Mouse (Mus musculus) forebrain, postnatal 0 days (tissue): Measurements from ENCODE around the gene Myh11. TPM values are rescaled to one million over a fixed set of nuclear protein-coding genes. Genes with fewer than 3 reads are reported as not detected.
A peak's percentile ranks its signal among the peaks of the same experiment; 100 is the strongest.

ENCODE experiments used
- ATAC-seq: fragments of 200-750 bp; cut with Nextera tagmentation; 2 replicates; pipeline ENCODE4 v1.8.0; 2017; ENCODE audit warnings: mild to moderate bottlenecking, moderate library complexity
- DNase-seq: peaks from one replicate; pipeline ENCODE4 v3.0.0-alpha.2; 2015
- H3K27ac ChIP-seq: fragments of 300-500 bp; sonication (generic); 2 replicates; pipeline ENCODE4 v1.5.1; 2014; ENCODE audit warnings: low read depth, mild to moderate bottlenecking, antibody characterized with exemption, low read length, moderate library complexity, mixed read lengths
- H3K27me3 ChIP-seq: fragments of 300-500 bp; sonication (generic); 2 replicates; pipeline ENCODE4 v1.6.1; 2014; ENCODE audit warnings: mild to moderate bottlenecking, low read length, mixed read lengths; ENCODE audit not compliant: insufficient read depth
- H3K36me3 ChIP-seq: fragments of 300-500 bp; sonication (generic); 2 replicates; pipeline ENCODE4 v1.6.1; 2014; ENCODE audit warnings: mild to moderate bottlenecking, moderate library complexity; ENCODE audit not compliant: insufficient read depth
- H3K4me1 ChIP-seq: fragments of 300-500 bp; sonication (generic); 2 replicates; pipeline ENCODE4 v1.6.1; 2014; ENCODE audit warnings: antibody characterized with exemption; ENCODE audit not compliant: insufficient read depth
- H3K4me2 ChIP-seq: fragments of 300-500 bp; sonication (generic); 2 replicates; pipeline ENCODE4 v1.6.1; 2014; ENCODE audit warnings: low read depth, mild to moderate bottlenecking, moderate library complexity
- H3K4me3 ChIP-seq: fragments of 300-500 bp; sonication (generic); 2 replicates; pipeline ENCODE4 v1.5.1; 2014; ENCODE audit warnings: low read depth, low read length, mixed read lengths
- H3K9ac ChIP-seq: fragments of 300-500 bp; sonication (generic); 2 replicates; pipeline ENCODE4 v1.6.1; 2014; ENCODE audit warnings: mild to moderate bottlenecking
- H3K9me3 ChIP-seq: fragments of 300-500 bp; sonication (generic); 2 replicates; pipeline ENCODE4 v1.6.1; 2016; ENCODE audit warnings: low read length
- CTCF ChIP-seq: sonication (generic); IDR thresholded peaks from 2 replicates; pipeline ENCODE4 v1.5.1; 2016; ENCODE audit warnings: antibody characterized with exemption, control low read depth, low read depth
- WGBS: fragments of 180-500 bp; shearing (Covaris S2); extraction: QIAGEN DNeasy Blood & Tissue Kit; methylation state at CpG from one replicate; pipeline ENCODE4 v1.1.7; 2014; 5-methylcytosine and 5-hydroxymethylcytosine counted together
- polyA plus RNA-seq: library from polyadenylated mRNA; unstranded; fragments of >200 nt; fragmentation: Nextera tagmentation; extraction: Ambion mirVana; gene quantifications from 2 replicates; pipeline ENCODE4 v1.2.1, GENCODE M21; 2015
- total RNA-seq: library from RNA; depleted of rRNA; stranded (reverse); fragments of >200 nt; gene quantifications from 2 replicates; pipeline ENCODE4 v1.2.3, GENCODE M21; 2014

Gene Myh11
- total and polyA plus RNA-seq, 2 experiments from 2014 or later, result 0.52 to 2.0 TPM

- no peak for TF ChIP-seq CTCF
- Histone ChIP-seq H3K27ac (no peak overlapping the region), H3K9me3 (no peaks in the 10 kb centered on the region), H3K27me3 (no peaks in the 10 kb centered on the region), H3K36me3 (no peaks in the 10 kb centered on the region), H3K4me3 (no peak overlapping the region), H3K4me1 (no peaks in the 10 kb centered on the region), H3K9ac (no peak overlapping the region), H3K4me2 (no peak overlapping the region)
- no peak for ATAC-seq
- no peak for DNase-seq
- WGBS, result 69% methylated on average over 4 of the region's 4 CpGs
Observed at GRCm38 (mm10) chr16:14272374-14272965, 18.7 kb downstream of the Myh11 start.

GRCm38 (mm10) chr16:14265203-14265920, 25.8 kb downstream of the Myh11 start:
- Histone ChIP-seq H3K36me3 (no peaks in the 10 kb centered on the region), H3K4me3 (no peak overlapping the region), H3K4me1 (no peaks in the 10 kb centered on the region), H3K4me2 (no peak overlapping the region), H3K9me3 (no peaks in the 10 kb centered on the region), H3K27ac (no peak overlapping the region), H3K9ac (no peak overlapping the region), H3K27me3 (no peaks in the 10 kb centered on the region)
- peak; percentile 51 for ATAC-seq
- peak; percentile 20 for DNase-seq
- WGBS, result 33% methylated on average over 4 of the region's 4 CpGs
- TF ChIP-seq CTCF, result no peak

GRCm38 (mm10) chr16:14264504-14264903, 26.7 kb downstream of the Myh11 start:
- Histone ChIP-seq H3K4me1 (no peaks in the 10 kb centered on the region), H3K27me3 (no peaks in the 10 kb centered on the region), H3K4me3 (no peak overlapping the region), H3K27ac (no peak overlapping the region), H3K9me3 (no peaks in the 10 kb centered on the region), H3K36me3 (no peaks in the 10 kb centered on the region), H3K4me2 (no peak overlapping the region), H3K9ac (no peak overlapping the region)
- no peak for DNase-seq
- ATAC-seq, result no peak
- no peak for TF ChIP-seq CTCF
- WGBS, result 76% methylated on average over 2 of the region's 2 CpGs

GRCm38 (mm10) chr16:14263241-14263640, 27.9 kb downstream of the Myh11 start:
- no peak overlapping the region for H3K9ac ChIP-seq
- no peak for TF ChIP-seq CTCF
- H3K9me3 ChIP-seq, result no peaks in the 10 kb centered on the region
- no peak overlapping the region for H3K27ac ChIP-seq
- no peaks in the 10 kb centered on the region for H3K27me3 ChIP-seq
- H3K36me3 ChIP-seq, result no peaks in the 10 kb centered on the region
- H3K4me1 ChIP-seq, result no peaks in the 10 kb centered on the region
- H3K4me3 ChIP-seq, result no peak overlapping the region
- no peak for DNase-seq
- 87% methylated on average over 6 of the region's 6 CpGs for WGBS
- ATAC-seq, result no peak
- no peak overlapping the region for H3K4me2 ChIP-seq

GRCm38 (mm10) chr16:14262410-14262809, 28.8 kb downstream of the Myh11 start:
- Histone ChIP-seq H3K27me3 (no peaks in the 10 kb centered on the region), H3K27ac (no peak overlapping the region), H3K36me3 (no peaks in the 10 kb centered on the region), H3K4me3 (no peak overlapping the region), H3K4me2 (no peak overlapping the region), H3K4me1 (no peaks in the 10 kb centered on the region), H3K9ac (no peak overlapping the region), H3K9me3 (no peaks in the 10 kb centered on the region)
- ATAC-seq (no peak), DNase-seq (no peak)
- TF ChIP-seq CTCF, result no peak
- WGBS, result 93% methylated on average over 1 of the region's 1 CpGs

- Histone ChIP-seq H3K9ac (no peak overlapping the region), H3K27ac (no peak overlapping the region), H3K9me3 (no peaks in the 10 kb centered on the region), H3K4me2 (no peak overlapping the region), H3K4me3 (no peak overlapping the region), H3K4me1 (no peaks in the 10 kb centered on the region), H3K36me3 (no peaks in the 10 kb centered on the region), H3K27me3 (no peaks in the 10 kb centered on the region)
- no peak for TF ChIP-seq CTCF
- 56% methylated on average over 2 of the region's 2 CpGs for WGBS
- DNase-seq (no peak), ATAC-seq (no peak)
Observed at GRCm38 (mm10) chr16:14258856-14259255, 32.3 kb downstream of the Myh11 start.

GRCm38 (mm10) chr16:14253586-14253985, 37.6 kb downstream of the Myh11 start:
- Histone ChIP-seq H3K36me3 (no peaks in the 10 kb centered on the region), H3K9ac (no peak overlapping the region), H3K27me3 (no peaks in the 10 kb centered on the region), H3K27ac (no peak overlapping the region), H3K4me3 (no peak overlapping the region), H3K4me2 (no peak overlapping the region), H3K4me1 (no peaks in the 10 kb centered on the region), H3K9me3 (no peaks in the 10 kb centered on the region)
- ATAC-seq (no peak), DNase-seq (no peak)
- 89% methylated on average over 3 of the region's 3 CpGs for WGBS
- no peak for TF ChIP-seq CTCF
